Mouse (Mus musculus) heart, embryonic 16.5 days (tissue): ENCODE measurements around the gene Morn4. TPM values are rescaled to one million over a fixed set of nuclear protein-coding genes. Genes with fewer than 3 reads are reported as not detected.

Experiments
- ATAC-seq: fragments of 200-750 bp; cut with Nextera tagmentation; replicated peaks from 2 replicates; pipeline ENCODE4 v1.8.0; 2017; ENCODE audit warnings: moderate number of reproducible peaks; ENCODE audit not compliant: insufficient read depth, low FRiP score; ENCODE audit errors: extremely low read depth
- H3K27ac ChIP-seq: fragments of 300-500 bp; sonication (generic); 2 replicates; pipeline ENCODE4 v1.5.1; 2014; ENCODE audit warnings: mild to moderate bottlenecking, low read length, control low read depth, moderate library complexity
- H3K27me3 ChIP-seq: fragments of 300-500 bp; sonication (generic); 2 replicates; pipeline ENCODE4 v1.6.1; 2014; ENCODE audit warnings: low read length, mixed read lengths; ENCODE audit not compliant: control insufficient read depth, insufficient read depth
- H3K36me3 ChIP-seq: fragments of 300-500 bp; sonication (generic); 2 replicates; pipeline ENCODE4 v1.6.1; 2014; ENCODE audit not compliant: control insufficient read depth, insufficient read depth
- H3K4me1 ChIP-seq: fragments of 300-500 bp; sonication (generic); 2 replicates; pipeline ENCODE4 v1.6.1; 2014; ENCODE audit warnings: low read length, mixed read lengths; ENCODE audit not compliant: control insufficient read depth, insufficient read depth
- H3K4me2 ChIP-seq: fragments of 300-500 bp; sonication (generic); 2 replicates; pipeline ENCODE4 v1.6.1; 2014; ENCODE audit warnings: low read depth, mild to moderate bottlenecking, control low read depth, low read length
- H3K4me3 ChIP-seq: fragments of 300-500 bp; sonication (generic); 2 replicates; pipeline ENCODE4 v1.5.1; 2014; ENCODE audit warnings: mild to moderate bottlenecking, control low read depth, low read length
- H3K9ac ChIP-seq: fragments of 300-500 bp; sonication (generic); 2 replicates; pipeline ENCODE4 v1.6.1; 2014; ENCODE audit warnings: low read length, control low read depth
- H3K9me3 ChIP-seq: fragments of 300-500 bp; sonication (generic); replicated peaks from 2 replicates; pipeline ENCODE4 v1.6.1; 2016; ENCODE audit warnings: low read length; ENCODE audit not compliant: control insufficient read depth
- WGBS: fragments of 180-500 bp; shearing (Covaris S2); extraction: QIAGEN DNeasy Blood & Tissue Kit; methylation state at CpG from one replicate; pipeline ENCODE4 v1.1.7; 2014; 5-methylcytosine and 5-hydroxymethylcytosine counted together
- polyA plus RNA-seq: library from polyadenylated mRNA; unstranded; fragments of >200 nt; fragmentation: Nextera tagmentation; extraction: Ambion mirVana; gene quantifications from 2 replicates; pipeline ENCODE4 v1.2.1, GENCODE M21; 2015

Gene Morn4
- polyA plus RNA-seq, 1 experiment from 2014 or later: 9.1 TPM

- no peak for ATAC-seq
- Histone ChIP-seq H3K4me1 (no peaks in the 10 kb centered on the region), H3K4me3 (no peak overlapping the region), H3K9ac (no peak overlapping the region), H3K4me2 (no peak overlapping the region), H3K27me3 (no peaks in the 10 kb centered on the region), H3K9me3 (no peaks in the 10 kb centered on the region), H3K27ac (no peak overlapping the region), H3K36me3 (no peaks in the 10 kb centered on the region)
- 89% methylated on average over 16 of the region's 16 CpGs for WGBS
These were observed 10.2 kb downstream of the Morn4 start for GRCm38 (mm10) chr19:42075992-42076391.

- no peak overlapping the region for H3K4me3 ChIP-seq
- H3K4me1 ChIP-seq: no peaks in the 10 kb centered on the region
- no peaks in the 10 kb centered on the region for H3K36me3 ChIP-seq
- no peak overlapping the region for H3K4me2 ChIP-seq
- H3K9me3 ChIP-seq: no peaks in the 10 kb centered on the region
- no peak for ATAC-seq
- no peaks in the 10 kb centered on the region for H3K27me3 ChIP-seq
- H3K9ac ChIP-seq: no peak overlapping the region
- WGBS: 80% methylated on average over 2 of the region's 2 CpGs
- H3K27ac ChIP-seq: no peak overlapping the region
These were observed 11.1 kb downstream of the Morn4 start for GRCm38 (mm10) chr19:42075051-42075450.

DNA sequence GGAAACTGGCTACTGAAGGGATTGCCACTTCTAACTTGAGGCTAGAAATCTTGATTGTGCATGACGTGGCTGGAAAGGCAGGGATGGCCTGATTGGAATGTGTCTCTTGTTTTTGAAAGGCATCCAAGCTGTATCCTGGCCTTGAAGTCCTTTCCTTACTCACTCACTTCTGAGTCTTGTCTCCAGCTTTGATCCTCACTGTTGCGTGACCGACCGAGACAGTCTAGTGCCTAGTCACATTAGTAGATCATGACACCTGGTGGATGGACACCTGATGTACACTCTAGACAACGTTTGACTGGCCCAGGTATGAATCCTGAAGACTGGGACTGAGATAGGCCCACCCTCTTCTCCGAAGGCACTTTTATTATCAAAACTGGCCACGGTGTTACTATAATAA is 13.4 kb downstream of the Morn4 start:
- peaks cover 3% of the 10 kb centered on the region; the same call in 1 of the 2 replicates for H3K4me1 ChIP-seq
- 66% methylated on average over 7 of the region's 7 CpGs for WGBS
- no peaks in the 10 kb centered on the region for H3K27me3 ChIP-seq
- H3K4me2 ChIP-seq: no peak overlapping the region
- H3K36me3 ChIP-seq: no peaks in the 10 kb centered on the region
- H3K4me3 ChIP-seq: no peak overlapping the region
- no peak for ATAC-seq
- H3K27ac ChIP-seq: no peak overlapping the region
- no peak overlapping the region for H3K9ac ChIP-seq
- no peaks in the 10 kb centered on the region for H3K9me3 ChIP-seq

- WGBS: 66% methylated on average over 15 of the region's 15 CpGs
- no peaks in the 10 kb centered on the region for H3K27me3 ChIP-seq
- H3K27ac ChIP-seq: no peak overlapping the region
- no peak overlapping the region for H3K9ac ChIP-seq
- no peak for ATAC-seq
- H3K4me3 ChIP-seq: no peak overlapping the region
- no peaks in the 10 kb centered on the region for H3K9me3 ChIP-seq
- no peak overlapping the region for H3K4me2 ChIP-seq
- H3K4me1 ChIP-seq: peaks cover 3% of the 10 kb centered on the region; the same call in 1 of the 2 replicates
- no peaks in the 10 kb centered on the region for H3K36me3 ChIP-seq
These were observed 14.1 kb downstream of the Morn4 start for GRCm38 (mm10) chr19:42071886-42072608.

DNA sequence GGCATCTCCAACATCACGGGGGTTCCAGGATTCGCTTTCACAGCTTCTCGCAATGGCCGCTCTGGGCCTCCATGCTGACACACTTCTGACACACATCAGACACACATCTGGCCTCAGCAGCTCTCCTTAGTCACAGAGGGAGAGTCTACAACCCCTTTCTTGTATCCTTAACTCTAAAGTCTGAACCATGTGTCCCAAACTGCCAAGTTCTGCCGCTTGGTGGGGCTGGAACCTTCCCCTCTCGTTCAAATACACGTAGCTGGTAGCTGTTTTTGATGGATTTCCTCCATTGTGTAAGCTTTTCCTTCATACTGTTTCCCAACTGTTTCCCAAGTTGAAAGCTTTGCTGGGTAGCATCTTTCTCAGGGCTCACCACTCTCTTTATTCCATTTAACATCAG is 14.9 kb downstream of the Morn4 start:
- Histone ChIP-seq H3K9me3 (no peaks in the 10 kb centered on the region), H3K4me2 (no peak overlapping the region), H3K9ac (no peak overlapping the region), H3K36me3 (no peaks in the 10 kb centered on the region), H3K4me1 (peaks cover 3% of the 10 kb centered on the region; the same call in 1 of the 2 replicates), H3K27ac (no peak overlapping the region), H3K27me3 (no peaks in the 10 kb centered on the region), H3K4me3 (no peak overlapping the region)
- 71% methylated on average over 7 of the region's 7 CpGs for WGBS
- ATAC-seq: no peak

GRCm38 (mm10) chr19:42069241-42069525 is 17.0 kb downstream of the Morn4 start:
- no peak for ATAC-seq
- Histone ChIP-seq H3K9me3 (no peaks in the 10 kb centered on the region), H3K27ac (no peak overlapping the region), H3K27me3 (no peaks in the 10 kb centered on the region), H3K4me3 (no peak overlapping the region), H3K36me3 (no peaks in the 10 kb centered on the region), H3K9ac (no peak overlapping the region), H3K4me2 (no peak overlapping the region), H3K4me1 (peaks cover 3% of the 10 kb centered on the region; the same call in 1 of the 2 replicates)
- 40% methylated on average over 6 of the region's 6 CpGs for WGBS

GRCm38 (mm10) chr19:42068441-42069240 is 17.5 kb downstream of the Morn4 start:
- Histone ChIP-seq H3K9me3 (no peaks in the 10 kb centered on the region), H3K4me2 (no peak overlapping the region), H3K9ac (no peak overlapping the region), H3K27me3 (no peaks in the 10 kb centered on the region), H3K4me1 (peaks cover 3% of the 10 kb centered on the region; the same call in 1 of the 2 replicates), H3K36me3 (no peaks in the 10 kb centered on the region), H3K4me3 (no peak overlapping the region), H3K27ac (no peak overlapping the region)
- 68% methylated on average over 11 of the region's 11 CpGs for WGBS
- no peak for ATAC-seq

DNA sequence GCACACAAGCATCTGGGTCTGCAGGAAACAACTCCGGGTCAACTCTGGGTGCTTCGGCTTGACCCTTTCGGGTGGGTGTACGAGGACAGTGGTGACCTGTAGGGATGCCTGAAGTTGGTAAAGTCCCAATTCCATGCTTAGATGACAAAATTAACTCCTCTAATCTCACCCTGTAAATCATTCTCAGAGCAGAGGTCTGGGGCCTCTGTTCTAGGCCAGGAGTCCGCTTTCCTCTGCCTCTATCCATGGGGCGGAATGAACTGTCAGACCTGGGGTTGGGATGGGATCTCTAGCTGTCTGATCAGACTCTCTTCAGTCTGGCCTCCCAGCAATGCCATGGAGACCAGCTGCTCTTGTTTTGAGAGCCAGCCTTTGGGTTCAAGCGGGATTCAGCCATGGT is 24.7 kb downstream of the Morn4 start:
- H3K4me1 ChIP-seq: no peaks in the 10 kb centered on the region
- no peak overlapping the region for H3K9ac ChIP-seq
- no peak for ATAC-seq
- no peaks in the 10 kb centered on the region for H3K36me3 ChIP-seq
- H3K4me2 ChIP-seq: no peak overlapping the region
- no peaks in the 10 kb centered on the region for H3K27me3 ChIP-seq
- H3K27ac ChIP-seq: no peak overlapping the region
- H3K9me3 ChIP-seq: no peaks in the 10 kb centered on the region
- WGBS: 88% methylated on average over 7 of the region's 7 CpGs
- no peak overlapping the region for H3K4me3 ChIP-seq

DNA sequence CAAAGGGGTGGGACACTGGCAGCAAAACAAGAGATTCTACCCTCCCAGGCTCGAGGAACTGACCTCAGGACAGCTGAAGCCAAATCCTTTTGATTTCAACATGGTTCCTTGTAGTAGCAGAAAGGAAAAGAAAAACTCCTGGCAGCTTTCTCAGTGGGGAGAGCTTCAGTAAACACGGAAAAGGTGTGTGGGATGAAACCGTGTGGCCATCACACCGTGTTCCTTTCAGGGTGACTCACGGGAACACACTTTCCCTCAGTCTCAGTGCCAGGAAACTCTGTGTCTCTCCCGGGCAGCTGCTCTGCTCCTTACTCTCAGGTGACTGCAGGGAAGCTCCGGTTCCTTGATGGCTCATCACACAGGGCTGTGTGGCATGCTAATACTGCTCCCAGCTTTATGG is 27.7 kb downstream of the Morn4 start:
- no peak overlapping the region for H3K4me3 ChIP-seq
- no peaks in the 10 kb centered on the region for H3K36me3 ChIP-seq
- WGBS: 62% methylated on average over 7 of the region's 7 CpGs
- H3K27ac ChIP-seq: no peak overlapping the region
- H3K4me2 ChIP-seq: no peak overlapping the region
- H3K27me3 ChIP-seq: no peaks in the 10 kb centered on the region
- ATAC-seq: no peak
- H3K9ac ChIP-seq: no peak overlapping the region
- H3K9me3 ChIP-seq: no peaks in the 10 kb centered on the region
- H3K4me1 ChIP-seq: no peaks in the 10 kb centered on the region
